Mouse (Mus musculus) intestine, embryonic 16.5 days (tissue): Measurements from ENCODE around the gene Sh3rf3. TPM values are rescaled to one million over a fixed set of nuclear protein-coding genes. Genes with fewer than 3 reads are reported as not detected.
A peak's percentile ranks its signal among the peaks of the same experiment; 100 is the strongest.

Experiments
- ATAC-seq: fragments of 200-750 bp; cut with Nextera tagmentation; 2 replicates; pipeline ENCODE4 v1.8.0; 2017; ENCODE audit warnings: moderate TSS enrichment, moderate library complexity
- H3K27ac ChIP-seq: fragments of 300-500 bp; sonication (generic); 2 replicates; pipeline ENCODE4 v1.5.1; 2014; ENCODE audit warnings: mild to moderate bottlenecking, low read length
- H3K27me3 ChIP-seq: fragments of 300-500 bp; sonication (generic); replicated peaks from 2 replicates; pipeline ENCODE4 v1.6.1; 2014; ENCODE audit warnings: low read length, control low read depth, mixed read lengths; ENCODE audit not compliant: control insufficient read depth, insufficient read depth
- H3K36me3 ChIP-seq: fragments of 300-500 bp; sonication (generic); 2 replicates; pipeline ENCODE4 v1.6.1; 2014; ENCODE audit warnings: low read length, control low read depth; ENCODE audit not compliant: control insufficient read depth, insufficient read depth
- H3K4me1 ChIP-seq: fragments of 300-500 bp; sonication (generic); 2 replicates; pipeline ENCODE4 v1.6.1; 2014; ENCODE audit warnings: low read length, control low read depth, mixed read lengths; ENCODE audit not compliant: control insufficient read depth, insufficient read depth
- H3K4me2 ChIP-seq: fragments of 300-500 bp; sonication (generic); 2 replicates; pipeline ENCODE4 v1.6.1; 2014; ENCODE audit warnings: low read depth, low read length, control low read depth
- H3K4me3 ChIP-seq: fragments of 300-500 bp; sonication (generic); 2 replicates; pipeline ENCODE4 v1.5.1; 2014; ENCODE audit warnings: mild to moderate bottlenecking, low read length
- H3K9ac ChIP-seq: fragments of 300-500 bp; sonication (generic); 2 replicates; pipeline ENCODE4 v1.6.1; 2014; ENCODE audit warnings: low read depth, low read length
- H3K9me3 ChIP-seq: fragments of 300-500 bp; sonication (generic); 2 replicates; pipeline ENCODE4 v1.6.1; 2016; ENCODE audit warnings: low read length, control low read depth; ENCODE audit not compliant: control insufficient read depth
- WGBS: fragments of 180-500 bp; shearing (Covaris S2); extraction: QIAGEN DNeasy Blood & Tissue Kit; methylation state at CpG from one replicate; pipeline ENCODE4 v1.1.7; 2014; 5-methylcytosine and 5-hydroxymethylcytosine counted together
- polyA plus RNA-seq: library from polyadenylated mRNA; unstranded; fragments of >200 nt; fragmentation: Nextera tagmentation; extraction: Ambion mirVana; gene quantifications from 2 replicates; pipeline ENCODE4 v1.2.1, GENCODE M21; 2015

Sh3rf3 gene
- polyA plus RNA-seq, 1 experiment from 2014 or later: 0.12 TPM

DNA sequence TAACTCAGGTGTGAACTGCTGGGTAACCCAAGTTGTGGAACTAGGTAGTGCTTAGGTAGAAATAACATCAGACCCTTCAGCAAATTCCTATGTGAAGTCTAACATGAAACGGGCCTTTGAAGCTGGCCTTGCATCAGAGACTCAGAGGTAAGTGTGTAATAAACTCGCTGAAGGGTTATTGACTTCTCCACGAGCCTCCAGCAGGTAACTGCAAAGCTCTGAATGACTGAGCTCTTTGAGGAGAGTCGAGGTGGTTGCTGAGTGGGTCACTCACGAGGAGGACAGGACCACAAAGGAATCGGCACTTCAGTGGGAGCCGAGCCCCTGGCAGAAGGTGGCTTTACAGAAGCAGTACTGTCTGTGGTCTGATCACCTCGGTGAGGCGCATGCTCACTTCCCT, 303.2 kb downstream of the Sh3rf3 start:
- 75% methylated on average over 9 of the region's 9 CpGs for whole genome bisulfite sequencing
- H3K9ac ChIP-seq: no peak overlapping the region
- H3K4me3 ChIP-seq: no peak overlapping the region
- H3K27me3 ChIP-seq: no peaks in the 10 kb centered on the region
- no peaks in the 10 kb centered on the region for H3K4me1 ChIP-seq
- H3K9me3 ChIP-seq: no peaks in the 10 kb centered on the region
- H3K36me3 ChIP-seq: no peaks in the 10 kb centered on the region
- no peak for ATAC-seq
- no peak overlapping the region for H3K4me2 ChIP-seq
- H3K27ac ChIP-seq: no peak overlapping the region

DNA sequence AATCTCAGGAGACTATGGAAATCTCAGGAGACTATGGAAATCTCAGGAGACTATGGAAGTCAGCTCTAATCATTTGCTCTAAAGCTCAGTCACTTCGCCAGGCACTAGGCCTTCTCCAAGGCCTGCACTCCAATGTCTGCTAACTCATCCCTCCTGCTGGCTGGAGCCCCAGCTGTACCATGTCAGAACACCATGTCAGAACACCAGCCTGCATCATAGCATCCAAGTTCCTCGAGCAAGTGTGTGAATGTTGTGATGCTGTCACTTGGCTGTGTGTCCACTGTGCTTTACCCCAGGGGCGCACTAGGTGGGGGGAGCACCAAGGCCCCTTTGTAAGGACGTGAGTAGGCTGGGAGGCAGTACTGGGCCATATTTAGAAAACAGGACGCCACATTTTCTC, 304.4 kb downstream of the Sh3rf3 start:
- no peaks in the 10 kb centered on the region for H3K27me3 ChIP-seq

DNA sequence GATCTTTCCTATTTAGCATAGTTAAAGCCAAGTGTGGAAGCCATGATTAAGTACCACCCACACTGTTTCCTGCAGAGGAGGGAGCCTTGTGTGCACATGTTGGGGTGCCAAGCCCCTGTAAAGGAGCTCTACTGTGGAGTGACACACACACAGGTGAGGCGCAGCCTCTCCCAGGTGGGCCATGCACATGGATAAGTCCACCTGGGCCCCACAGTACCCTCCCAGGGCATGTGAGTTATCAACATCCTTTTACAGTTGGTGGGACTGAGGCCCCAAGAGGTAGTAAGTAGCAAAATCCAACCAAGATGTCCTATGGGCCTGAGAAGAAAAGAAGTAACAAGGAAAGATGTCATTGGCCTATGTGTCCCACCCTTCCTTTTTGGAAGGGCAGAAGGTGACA, 305.8 kb downstream of the Sh3rf3 start:
- no peaks in the 10 kb centered on the region for H3K9me3 ChIP-seq
- H3K4me1 ChIP-seq: no peaks in the 10 kb centered on the region
- no peaks in the 10 kb centered on the region for H3K36me3 ChIP-seq
- no peak for ATAC-seq
- no peaks in the 10 kb centered on the region for H3K27me3 ChIP-seq
- no peak overlapping the region for H3K4me2 ChIP-seq
- H3K27ac ChIP-seq: no peak overlapping the region
- 85% methylated on average over 1 of the region's 1 CpGs for WGBS
- H3K9ac ChIP-seq: no peak overlapping the region
- no peak overlapping the region for H3K4me3 ChIP-seq

More for the DNA sequence above, 304.4 kb downstream of the Sh3rf3 start:
- Histone ChIP-seq H3K4me1 (no peaks in the 10 kb centered on the region), H3K4me2 (no peak overlapping the region), H3K9me3 (no peaks in the 10 kb centered on the region), H3K27ac (no peak overlapping the region), H3K36me3 (no peaks in the 10 kb centered on the region), H3K4me3 (no peak overlapping the region), H3K9ac (no peak overlapping the region)
- 75% methylated on average over 5 of the region's 5 CpGs for WGBS
- ATAC-seq: no peak

DNA sequence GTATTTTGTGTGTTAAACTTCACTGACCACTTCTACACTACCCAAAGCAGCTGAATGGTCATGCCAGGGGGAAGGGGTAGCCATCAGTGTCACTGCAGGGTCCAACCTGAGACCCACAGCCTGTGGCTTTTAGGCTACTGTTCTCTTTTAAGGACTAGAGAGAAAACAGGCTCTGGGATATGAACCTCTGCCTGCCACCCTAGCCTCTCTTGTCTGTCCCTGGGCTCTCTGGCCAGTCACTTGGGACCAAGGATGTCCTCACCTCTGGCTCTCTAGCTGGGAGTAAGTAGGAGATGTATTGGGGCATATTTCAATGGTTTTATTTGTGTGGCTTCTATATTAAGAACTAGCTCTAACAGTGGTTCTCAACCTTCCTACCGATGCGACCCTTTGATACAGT, 306.7 kb downstream of the Sh3rf3 start:
- no peak overlapping the region for H3K4me2 ChIP-seq
- H3K27me3 ChIP-seq: no peaks in the 10 kb centered on the region
- H3K4me3 ChIP-seq: no peak overlapping the region
- no peaks in the 10 kb centered on the region for H3K9me3 ChIP-seq
- H3K36me3 ChIP-seq: no peaks in the 10 kb centered on the region
- no peak for ATAC-seq
- no peaks in the 10 kb centered on the region for H3K4me1 ChIP-seq
- no peak overlapping the region for H3K9ac ChIP-seq
- WGBS: 92% methylated on average over 2 of the region's 2 CpGs
- H3K27ac ChIP-seq: no peak overlapping the region

DNA sequence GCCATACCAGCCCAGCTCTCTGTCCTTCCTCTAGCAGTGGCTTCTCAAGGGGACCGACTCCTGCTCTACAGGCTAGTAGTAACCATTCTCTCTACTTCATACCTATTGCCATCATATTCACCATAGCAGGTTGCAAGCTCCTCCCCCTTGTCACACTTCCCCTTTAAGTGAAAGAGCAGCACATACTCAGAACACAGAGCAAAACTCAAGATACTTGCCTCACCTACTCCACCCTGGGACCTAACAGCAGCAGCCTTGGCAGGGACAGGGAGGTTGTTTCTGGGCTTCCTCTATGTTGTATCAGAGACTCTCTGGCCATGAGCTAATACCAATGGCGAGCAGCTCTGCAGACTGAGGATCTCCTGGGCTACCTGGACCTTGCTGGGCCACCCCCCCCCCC, 312.3 kb downstream of the Sh3rf3 start:
- no peak for ATAC-seq
- Histone ChIP-seq H3K27me3 (no peaks in the 10 kb centered on the region), H3K4me2 (no peak overlapping the region), H3K9me3 (no peaks in the 10 kb centered on the region), H3K36me3 (no peaks in the 10 kb centered on the region), H3K9ac (no peak overlapping the region), H3K4me1 (no peaks in the 10 kb centered on the region), H3K27ac (no peak overlapping the region), H3K4me3 (no peak overlapping the region)
- 80% methylated on average over 2 of the region's 2 CpGs for WGBS

DNA sequence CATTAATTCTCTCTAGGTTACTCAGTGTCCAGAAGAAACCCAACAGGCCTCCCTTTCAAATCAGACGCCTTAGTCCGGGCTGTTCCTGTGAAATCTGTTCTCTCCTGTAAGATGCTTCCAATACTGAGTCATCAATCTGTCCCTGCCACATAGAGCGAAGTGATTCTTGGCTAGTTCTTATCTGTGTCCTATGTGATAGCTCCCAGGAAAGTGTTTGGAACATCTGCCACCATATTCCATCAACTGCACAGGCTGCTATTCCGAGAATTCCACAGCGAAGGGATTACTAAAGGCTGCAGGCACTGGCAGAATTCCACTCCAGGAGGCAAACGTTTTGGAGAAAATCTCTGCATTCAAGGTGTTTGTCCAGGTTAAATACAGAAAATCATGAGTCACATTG, 314.5 kb downstream of the Sh3rf3 start:
- Histone ChIP-seq H3K4me3 (no peak overlapping the region), H3K4me1 (peaks cover 4% of the 10 kb centered on the region; the same call in 1 of the 2 replicates), H3K27ac (no peak overlapping the region), H3K36me3 (no peaks in the 10 kb centered on the region), H3K9me3 (no peaks in the 10 kb centered on the region), H3K27me3 (no peaks in the 10 kb centered on the region), H3K9ac (no peak overlapping the region), H3K4me2 (no peak overlapping the region)
- ATAC-seq: no peak
- 62% methylated on average over 6 of the region's 6 CpGs for WGBS

DNA sequence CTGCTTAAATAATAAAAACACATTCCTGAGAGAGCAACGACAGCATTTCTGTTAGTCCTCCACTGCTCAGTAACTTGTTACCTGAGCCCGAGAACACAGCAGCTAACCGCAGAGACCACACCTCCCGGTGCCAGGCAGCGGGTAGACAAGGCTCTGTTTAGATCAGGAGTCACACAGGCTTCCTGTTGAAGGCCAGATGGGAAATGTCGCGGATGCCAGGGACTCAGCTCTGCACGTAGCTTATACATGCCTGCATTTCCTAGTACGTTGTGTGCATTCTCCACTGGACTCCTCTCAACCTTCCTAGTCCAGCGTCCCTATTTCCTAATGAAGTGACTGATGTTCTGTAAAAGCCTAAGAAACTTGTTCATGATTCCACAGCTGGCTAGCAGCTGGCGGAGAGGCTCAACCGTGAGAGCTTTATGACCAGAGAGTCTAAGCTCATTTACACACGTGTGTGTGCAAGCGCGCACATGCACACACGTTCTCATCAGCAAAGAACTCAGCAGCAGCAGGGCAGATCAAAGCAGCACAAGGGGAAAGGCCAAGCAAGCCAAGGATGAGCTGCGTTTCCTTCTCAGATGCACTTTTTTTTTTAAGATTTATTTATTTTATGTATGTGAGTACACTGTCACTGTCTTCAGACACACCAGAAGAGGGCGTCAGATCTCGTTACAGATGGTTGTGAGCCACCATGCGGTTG, 318.9 kb downstream of the Sh3rf3 start:
- Histone ChIP-seq H3K9ac (no peak overlapping the region), H3K36me3 (no peaks in the 10 kb centered on the region), H3K27ac (no peak overlapping the region), H3K4me1 (peaks cover 4% of the 10 kb centered on the region; the same call in 1 of the 2 replicates), H3K4me2 (no peak overlapping the region), H3K27me3 (no peaks in the 10 kb centered on the region), H3K4me3 (no peak overlapping the region), H3K9me3 (no peaks in the 10 kb centered on the region)
- WGBS: 52% methylated on average over 20 of the region's 20 CpGs
- ATAC-seq: no peak

DNA sequence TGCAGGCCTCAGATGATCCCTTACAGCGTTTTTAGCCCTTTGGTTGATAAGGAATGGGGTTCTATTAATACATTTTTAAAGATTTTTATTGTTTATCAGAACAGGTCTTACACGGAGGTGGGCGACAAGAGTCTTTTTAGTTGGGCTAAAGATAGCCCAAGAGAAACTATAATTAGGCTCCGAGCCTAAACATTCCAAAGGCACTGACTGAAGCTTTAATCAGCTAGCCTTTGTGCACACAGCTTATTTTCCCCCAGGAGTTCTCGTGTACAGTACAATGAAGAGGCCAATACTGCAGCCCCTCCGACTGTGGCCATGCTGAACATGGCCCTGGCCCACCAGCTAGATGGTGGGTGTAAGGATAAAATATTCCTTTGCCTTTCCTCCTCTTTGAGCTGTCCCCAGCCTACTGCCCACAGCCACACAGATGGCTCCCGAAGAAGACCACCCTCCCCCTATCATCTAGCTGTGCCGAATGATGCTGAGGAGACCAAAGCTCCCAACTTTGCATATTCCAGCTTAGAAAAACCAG, 320.4 kb downstream of the Sh3rf3 start:
- no peak overlapping the region for H3K27ac ChIP-seq
- ATAC-seq: no peak
- no peaks in the 10 kb centered on the region for H3K27me3 ChIP-seq
- WGBS: 71% methylated on average over 8 of the region's 8 CpGs
- H3K4me3 ChIP-seq: no peak overlapping the region
- H3K4me1 ChIP-seq: peaks cover 4% of the 10 kb centered on the region; the same call in 1 of the 2 replicates
- no peak overlapping the region for H3K4me2 ChIP-seq
- H3K9ac ChIP-seq: no peak overlapping the region
- H3K9me3 ChIP-seq: no peaks in the 10 kb centered on the region
- H3K36me3 ChIP-seq: no peaks in the 10 kb centered on the region

DNA sequence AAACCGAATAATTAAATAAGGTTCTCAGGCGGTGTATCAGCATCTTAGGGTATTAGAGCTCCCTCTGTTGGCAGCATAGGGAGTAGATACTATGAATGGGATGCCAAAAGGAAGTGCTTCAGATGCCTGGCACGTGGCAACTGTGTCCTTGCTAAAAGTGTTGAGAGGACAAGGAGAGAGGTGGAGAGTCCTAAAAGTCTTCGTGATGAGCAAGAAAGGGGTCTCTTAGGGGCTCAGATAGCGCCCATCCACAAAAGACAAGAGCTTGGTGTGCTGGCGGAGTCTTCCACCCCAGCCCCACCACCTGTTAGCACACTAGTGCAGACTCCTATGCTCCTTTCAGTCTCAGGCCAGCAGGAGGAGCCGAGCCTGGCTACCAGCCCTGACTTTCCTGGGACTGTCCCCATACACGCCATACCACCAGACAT, 336.8 kb downstream of the Sh3rf3 start:
- Histone ChIP-seq H3K27me3 (peaks cover 3% of the 10 kb centered on the region; the same call in 1 of the 2 replicates), H3K9ac (no peak overlapping the region), H3K4me2 (no peak overlapping the region), H3K4me3 (no peak overlapping the region), H3K4me1 (no peaks in the 10 kb centered on the region), H3K27ac (no peak overlapping the region), H3K36me3 (no peaks in the 10 kb centered on the region), H3K9me3 (no peaks in the 10 kb centered on the region)
- ATAC-seq: peak; percentile 52; the same call in 1 of the 2 replicates
- 30% methylated on average over 8 of the region's 8 CpGs for WGBS
